Mouse (Mus musculus): ENCODE data around the gene Olfr705. TPM values are rescaled to one million over a fixed set of nuclear protein-coding genes. Genes with fewer than 3 reads are reported as not detected.
"Not testable (repeated sequence)": the region's sequence is repeated elsewhere in the genome, so short reads cannot be mapped to it uniquely, and the experiment has no call there.

The Olfr705 gene
- total RNA-seq (2021), result not detected
- long read RNA-seq, experiment 1, result 0 reads
- long read RNA-seq, experiment 2, result 0 reads

DNA sequence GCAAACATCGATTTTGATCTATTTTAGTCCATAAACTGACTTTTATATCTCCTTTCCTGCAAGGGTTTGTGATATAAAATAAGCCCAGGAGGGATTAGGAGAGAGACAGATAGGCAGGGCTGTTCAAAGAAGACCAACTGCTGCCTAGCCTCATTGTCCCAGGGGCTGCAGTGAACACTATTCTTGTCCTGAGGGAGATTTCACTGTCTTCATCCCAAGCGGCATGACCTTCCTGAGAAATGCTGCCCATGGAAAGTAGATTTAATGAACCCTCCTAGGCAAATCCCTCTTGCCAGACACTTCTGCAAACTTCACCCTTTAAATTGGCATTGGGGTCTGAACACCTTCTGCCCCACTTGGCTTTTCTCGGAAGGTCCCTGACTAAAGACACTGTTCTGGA lies at the start of gene Olfr705:
TSS of gene Olfr705 (minus strand) at position 101 of the 400 bp plus-strand sequence.
- no peak for DNase-seq (ENCODE audit: low spot score in 2 of 2)

DNA sequence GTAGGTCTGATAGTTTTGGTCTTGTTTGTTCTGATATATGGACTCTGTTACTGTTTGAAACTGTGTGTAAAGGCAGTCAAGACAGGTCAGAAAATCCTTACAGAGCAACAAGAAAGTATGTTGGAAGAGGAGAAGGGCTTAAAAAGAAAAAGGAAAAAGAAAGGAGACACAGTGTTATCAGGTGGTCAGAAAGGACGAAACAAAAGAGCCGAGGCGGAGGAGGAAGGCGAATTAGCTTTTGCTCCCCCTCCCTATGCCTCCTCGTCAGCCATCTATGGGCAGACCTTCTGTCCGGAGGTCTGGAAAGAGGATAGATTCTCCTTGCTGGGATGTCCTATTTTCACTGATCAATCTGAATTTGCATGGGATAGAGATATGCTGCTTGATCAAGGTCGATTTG lies 44.3 kb upstream of the Olfr705 start:
- DNase-seq (ENCODE audit: low spot score in 2 of 2), result not testable (repeated sequence)

DNA sequence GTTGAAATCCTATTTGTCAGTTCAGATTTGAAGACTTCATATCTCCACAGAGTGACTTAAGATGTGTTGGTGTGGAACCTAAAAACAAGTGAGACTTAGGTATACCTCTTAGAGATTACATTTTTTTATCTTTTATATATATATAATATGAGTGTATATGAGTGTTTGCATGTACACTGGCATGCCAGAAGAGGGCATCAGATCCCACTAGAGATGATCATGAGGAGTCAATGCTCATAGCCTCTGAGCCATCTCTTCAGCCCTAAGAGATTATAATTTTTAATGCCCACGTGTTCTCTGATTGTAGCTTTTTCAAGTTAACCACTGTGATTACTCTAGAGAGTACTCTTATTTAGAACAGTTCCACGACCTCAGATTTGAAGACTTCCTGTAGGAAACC lies 31.0 kb upstream of the Olfr705 start, which contains the start of gene Olfr1532-ps1:
TSS of gene Olfr1532-ps1 (plus strand) at position 326 of the 400 bp plus-strand sequence.
- DNase-seq (ENCODE audit: low spot score in 2 of 2), result no peak

DNA sequence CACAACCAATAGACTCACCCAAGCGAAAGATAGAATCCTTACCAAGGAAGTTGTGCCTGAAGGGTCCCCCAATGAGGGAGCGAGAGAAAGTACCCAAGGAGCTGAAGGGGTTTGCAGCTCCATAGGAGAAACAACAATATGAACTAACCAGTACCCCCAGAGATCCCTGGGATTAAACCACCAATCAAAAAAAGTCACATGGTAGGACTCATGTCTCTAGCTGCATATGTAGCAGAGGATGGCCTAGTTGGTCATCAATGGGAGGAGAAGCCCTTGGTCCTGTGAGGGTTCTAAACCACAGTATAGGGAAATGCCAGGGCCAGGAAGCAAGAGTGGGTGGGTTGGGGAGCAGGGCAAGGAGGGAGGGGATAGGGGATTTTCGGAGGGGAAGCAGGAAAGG lies 24.4 kb upstream of the Olfr705 start, which contains the start of gene Olfr707:
TSS of gene Olfr707 (minus strand) at position 101 of the 400 bp plus-strand sequence.
- not testable (repeated sequence) for DNase-seq (ENCODE audit: low spot score in 2 of 2)

DNA sequence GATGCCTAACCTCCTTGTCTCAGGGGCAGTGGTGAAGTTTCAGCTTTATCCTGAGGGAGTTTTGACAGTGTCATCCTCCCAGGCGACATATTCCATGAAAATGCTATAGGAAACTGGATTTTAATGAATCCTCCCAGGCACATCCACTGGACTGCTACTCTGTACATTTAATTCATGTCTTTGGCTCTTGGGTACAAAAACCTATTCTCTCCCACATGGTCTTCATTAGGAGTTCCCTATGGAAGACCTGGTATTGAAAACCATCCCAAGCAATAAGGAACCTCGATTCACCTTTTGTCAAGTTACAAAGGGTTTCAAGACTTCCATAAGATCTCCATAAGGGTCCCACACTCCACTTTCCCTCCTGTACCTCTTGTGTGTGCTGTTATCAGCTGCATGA lies 11.4 kb upstream of the Olfr705 start, which contains the start of gene Olfr706:
TSS of gene Olfr706 (minus strand) at position 101 of the 400 bp plus-strand sequence.
- DNase-seq (ENCODE audit: low spot score in 2 of 2), result no peak

DNA sequence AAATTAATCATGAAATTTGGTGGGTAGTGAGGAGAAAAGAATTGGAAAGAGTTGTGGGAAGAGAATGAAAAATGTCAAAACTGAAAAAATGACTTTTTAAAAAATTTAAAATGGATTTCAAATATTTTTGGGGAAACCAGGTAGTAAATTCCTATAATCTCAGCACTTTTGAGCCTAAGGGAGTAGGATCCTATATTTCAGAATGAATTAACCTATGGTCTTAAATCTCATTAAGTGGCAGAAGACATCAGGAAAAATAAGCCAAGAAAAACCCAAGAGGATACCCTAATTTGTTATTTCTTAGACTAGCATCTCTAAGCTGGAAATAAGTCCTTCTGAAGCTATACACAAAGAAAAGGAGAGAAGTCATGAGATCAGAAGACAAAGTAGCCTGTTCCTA lies 13.8 kb downstream of the Olfr705 start, which contains the start of gene Olfr704:
TSS of gene Olfr704 (plus strand) at position 301 of the 400 bp plus-strand sequence.
- DNase-seq (ENCODE audit: low spot score in 2 of 2), result no peak

DNA sequence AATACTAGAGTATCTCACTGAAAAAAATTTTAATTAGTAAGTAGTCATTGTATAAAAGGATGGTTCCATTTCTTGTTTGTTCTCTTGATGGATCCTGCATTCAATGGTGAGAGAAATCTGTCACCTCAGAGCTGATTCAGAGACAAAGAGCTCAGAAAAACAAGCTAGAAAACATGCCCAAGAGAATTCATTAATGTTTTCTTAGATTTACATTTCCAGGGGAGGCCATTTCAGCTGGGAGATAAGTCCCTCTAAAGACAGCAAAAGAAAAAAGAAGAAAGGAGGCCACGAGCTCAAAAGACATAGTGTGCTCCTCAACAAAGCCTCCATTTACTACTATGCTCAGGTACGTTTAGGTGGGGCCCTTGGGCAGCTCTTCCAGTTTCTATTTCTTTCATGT lies 33.6 kb downstream of the Olfr705 start, which contains the start of gene Olfr703:
TSS of gene Olfr703 (plus strand) at position 301 of the 400 bp plus-strand sequence.
- no peak for DNase-seq (ENCODE audit: low spot score in 2 of 2)

DNA sequence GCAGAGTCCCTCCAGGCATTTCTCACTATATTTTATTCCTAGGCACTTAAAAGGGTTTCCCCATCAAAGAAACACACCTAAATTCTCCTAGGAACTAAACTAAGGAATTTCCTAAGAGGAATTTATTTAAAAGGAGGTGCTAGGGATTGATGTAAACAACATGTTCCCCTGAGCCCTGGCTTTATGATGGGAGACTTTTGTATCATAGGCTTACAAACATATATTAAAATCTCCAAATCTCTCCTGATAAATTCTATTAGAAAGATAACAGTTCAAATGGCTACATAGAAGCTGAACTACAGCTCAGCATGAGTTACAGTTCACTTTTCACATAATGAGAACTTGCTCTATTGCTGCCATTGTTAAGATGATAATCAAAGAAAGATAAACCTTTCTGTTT lies 42.9 kb downstream of the Olfr705 start, which contains the start of gene Olfr702:
TSS of gene Olfr702 (minus strand) at position 101 of the 400 bp plus-strand sequence.
- DNase-seq (ENCODE audit: low spot score in 2 of 2), result no peak

Other genes with a start within 250 kb of the Olfr705 start
- not detected for gene Olfr693, start 196.3 kb downstream of the Olfr705 start, total RNA-seq (2021)
- not detected for gene Olfr694, start 185.1 kb downstream of the Olfr705 start, total RNA-seq (2021)
- not detected for gene Olfr695, start 160.5 kb downstream of the Olfr705 start, total RNA-seq (2021)
- not detected for gene Olfr697, start 134.4 kb downstream of the Olfr705 start, total RNA-seq (2021)
- gene Olfr698, start 121.5 kb downstream of the Olfr705 start, total RNA-seq (2021), result not detected
- not detected for gene Olfr699, start 83.7 kb downstream of the Olfr705 start, total RNA-seq (2021)
- not detected for gene Olfr700, start 68.1 kb downstream of the Olfr705 start, total RNA-seq (2021)
- not detected for gene Olfr701, start 62.8 kb downstream of the Olfr705 start, total RNA-seq (2021)
- gene Olfr702, start 43.0 kb downstream of the Olfr705 start, total RNA-seq (2021), result not detected
- not detected for gene Olfr703, start 33.5 kb downstream of the Olfr705 start, total RNA-seq (2021)
- gene Olfr704, start 13.7 kb downstream of the Olfr705 start, total RNA-seq (2021), result not detected
- gene Olfr706, start 11.3 kb upstream of the Olfr705 start, total RNA-seq (2021), result not detected
- gene Olfr707, start 24.4 kb upstream of the Olfr705 start, total RNA-seq (2021), result not detected
- not detected for gene Olfr1532-ps1, start 31.1 kb upstream of the Olfr705 start, total RNA-seq (2021)
- under 1 TPM in 1 of 2 experiments, not detected in 1; 0.07 TPM for gene Olfr709-ps1, start 55.3 kb upstream of the Olfr705 start, total RNA-seq (2021)
- gene Olfr710, start 71.4 kb upstream of the Olfr705 start, total RNA-seq (2021), result not detected
- not detected for gene Olfr6, start 87.0 kb upstream of the Olfr705 start, total RNA-seq (2021)
- not detected for gene Olfr711, start 98.6 kb upstream of the Olfr705 start, total RNA-seq (2021)
- not detected for gene Olfr2, start 129.2 kb upstream of the Olfr705 start, total RNA-seq (2021)
- gene Olfr713, start 154.3 kb upstream of the Olfr705 start, total RNA-seq (2021), result not detected
- not detected for gene Olfr714, start 194.1 kb upstream of the Olfr705 start, total RNA-seq (2021)
- not detected for gene Olfr17, start 216.3 kb upstream of the Olfr705 start, total RNA-seq (2021)
- not detected for gene Olfr715b, start 233.5 kb upstream of the Olfr705 start, total RNA-seq (2021)

Measured in adrenal gland, adult 18-20 months (tissue).